Mouse (Mus musculus) gastrocnemius, adult 8-10 months (tissue): ENCODE measurements around the gene Zbtb18. TPM values are rescaled to one million over a fixed set of nuclear protein-coding genes. Genes with fewer than 3 reads are reported as not detected.
A peak's percentile ranks its signal among the peaks of the same experiment; 100 is the strongest.

Source experiments
- DNase-seq, 2 experiments: peaks; one replicate each; pipeline ENCODE4 v3.0.0; 2022; ENCODE audit warnings: low spot score in 2 of 2
- total RNA-seq, 4 experiments: library from RNA; stranded (reverse); gene quantifications; 2 replicates each; pipeline ENCODE4 v1.2.4; 2022

Zbtb18 gene
- 100 to 1,000 TPM; 113 to 163 (median 126) TPM for total RNA-seq

DNA sequence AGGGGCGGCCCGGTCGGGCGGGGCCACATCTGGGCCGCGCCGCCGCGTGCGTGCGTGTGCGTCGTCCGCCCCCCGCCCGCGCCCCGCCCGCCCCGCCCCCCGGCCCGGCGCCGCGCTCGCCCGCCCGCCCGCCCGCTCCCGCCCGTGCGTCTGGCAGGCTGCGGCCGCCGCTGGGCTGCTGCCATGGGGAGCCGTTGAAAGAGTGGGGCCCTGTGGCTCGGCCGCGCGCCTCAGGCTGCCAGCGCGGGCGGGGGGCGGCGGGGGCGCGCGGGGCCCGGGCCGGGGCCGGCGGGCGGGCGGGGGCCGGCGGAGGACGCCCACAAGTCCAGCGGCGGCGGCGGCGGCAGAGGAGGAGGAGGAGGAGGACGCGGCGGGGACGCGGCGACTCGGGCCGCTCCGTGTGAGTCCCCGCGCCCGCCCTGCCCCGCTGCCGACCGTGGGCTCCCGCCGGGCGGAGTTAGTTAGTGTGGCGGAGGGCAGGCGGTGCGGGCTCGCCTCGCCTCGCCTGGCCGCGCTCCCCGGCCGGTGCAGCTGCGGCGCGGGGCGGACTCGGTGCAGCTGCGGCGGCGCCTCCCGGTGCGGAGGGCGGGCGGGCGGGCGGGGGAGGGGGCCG is at the start of gene Zbtb18:
Gene Zbtb18, plus strand, starts transcription at position 156 of the 613 bp plus-strand sequence.
- peak; percentile 13 to 23 for DNase-seq

DNA sequence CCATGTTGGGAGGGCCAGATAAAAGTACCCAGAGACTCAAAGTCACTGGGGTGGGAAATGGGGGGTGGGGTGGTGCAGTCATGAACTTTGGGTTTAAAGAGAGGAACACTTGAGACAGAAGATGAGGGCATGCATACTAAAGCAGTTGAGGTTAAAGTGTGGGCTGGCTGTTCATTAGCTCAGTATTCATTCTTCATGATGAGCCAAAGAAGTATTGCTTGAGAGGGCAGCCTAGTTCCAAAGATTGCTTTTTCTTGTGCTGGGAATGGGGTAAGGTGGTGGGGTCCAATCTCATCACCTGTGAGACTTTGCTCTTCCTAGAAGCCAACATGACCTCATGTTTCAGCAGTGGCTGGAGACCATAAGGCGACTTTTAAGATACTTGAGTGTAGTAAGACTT is 44.7 kb upstream of the Zbtb18 start:
- no peak for DNase-seq

DNA sequence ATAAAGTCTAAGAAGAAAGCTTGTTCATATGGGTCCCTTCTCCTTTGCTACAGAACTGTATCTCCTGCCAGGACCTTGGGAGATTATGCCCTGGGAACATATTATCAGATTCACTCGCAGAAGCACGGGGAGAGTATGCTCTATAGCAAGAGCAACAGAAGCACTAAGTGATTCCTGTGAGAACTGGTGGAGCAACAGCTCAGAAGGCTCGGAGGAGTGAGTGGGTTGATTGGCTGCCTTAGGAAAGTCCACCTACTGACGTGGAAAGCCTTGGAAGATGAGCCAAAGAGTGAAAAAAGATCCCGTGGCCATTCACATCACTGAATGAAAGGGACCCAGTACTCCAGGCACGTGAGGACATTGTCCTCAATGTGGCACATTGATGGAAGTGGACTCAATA is 37.0 kb upstream of the Zbtb18 start:
- DNase-seq = no peak

DNA sequence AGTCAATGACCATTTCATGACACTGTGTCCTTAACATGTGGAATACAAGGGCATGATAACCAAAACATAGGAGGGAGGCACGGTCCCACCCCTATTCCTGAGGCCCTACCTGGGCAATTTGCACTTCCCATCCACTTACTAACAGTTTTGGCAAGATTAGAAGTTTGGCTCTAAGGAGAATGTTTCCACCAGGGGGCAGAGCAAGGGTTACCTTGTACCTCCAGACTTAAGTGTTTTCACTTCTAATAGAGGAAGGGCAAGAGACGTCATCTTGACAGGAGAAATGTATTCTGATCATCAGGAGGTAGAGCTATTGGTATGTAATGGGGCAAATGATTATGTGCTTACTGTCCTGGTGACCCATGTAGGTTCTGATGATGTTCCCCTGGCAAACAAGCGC is 33.5 kb upstream of the Zbtb18 start:
- no peak for DNase-seq

DNA sequence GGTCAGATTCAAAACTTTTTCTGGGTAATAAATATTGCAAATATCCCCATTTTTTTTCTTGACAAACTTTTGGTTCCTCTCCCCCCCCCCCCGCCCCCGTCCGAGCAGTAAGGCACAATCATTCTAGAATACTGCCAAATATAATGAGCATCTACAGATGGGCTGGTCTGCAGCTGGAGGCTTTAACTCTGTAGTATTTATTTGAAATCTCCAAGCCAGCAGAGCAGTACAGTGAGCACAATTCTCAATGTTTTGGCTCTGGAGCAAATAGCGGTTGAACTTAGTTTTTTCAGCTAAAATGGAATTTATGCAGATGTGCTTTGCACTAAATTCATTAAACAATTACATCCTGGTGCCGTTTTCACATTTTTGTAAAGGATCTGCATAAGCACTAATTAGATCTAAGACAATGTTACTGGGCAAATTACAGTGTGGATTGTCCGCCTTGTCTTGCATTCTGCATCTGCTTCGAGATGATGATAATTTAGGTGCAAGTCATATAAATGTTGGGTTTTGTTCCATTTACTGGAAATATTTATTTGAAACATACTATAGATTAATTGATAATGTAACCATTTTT is 31.3 kb upstream of the Zbtb18 start:
- no peak for DNase-seq

DNA sequence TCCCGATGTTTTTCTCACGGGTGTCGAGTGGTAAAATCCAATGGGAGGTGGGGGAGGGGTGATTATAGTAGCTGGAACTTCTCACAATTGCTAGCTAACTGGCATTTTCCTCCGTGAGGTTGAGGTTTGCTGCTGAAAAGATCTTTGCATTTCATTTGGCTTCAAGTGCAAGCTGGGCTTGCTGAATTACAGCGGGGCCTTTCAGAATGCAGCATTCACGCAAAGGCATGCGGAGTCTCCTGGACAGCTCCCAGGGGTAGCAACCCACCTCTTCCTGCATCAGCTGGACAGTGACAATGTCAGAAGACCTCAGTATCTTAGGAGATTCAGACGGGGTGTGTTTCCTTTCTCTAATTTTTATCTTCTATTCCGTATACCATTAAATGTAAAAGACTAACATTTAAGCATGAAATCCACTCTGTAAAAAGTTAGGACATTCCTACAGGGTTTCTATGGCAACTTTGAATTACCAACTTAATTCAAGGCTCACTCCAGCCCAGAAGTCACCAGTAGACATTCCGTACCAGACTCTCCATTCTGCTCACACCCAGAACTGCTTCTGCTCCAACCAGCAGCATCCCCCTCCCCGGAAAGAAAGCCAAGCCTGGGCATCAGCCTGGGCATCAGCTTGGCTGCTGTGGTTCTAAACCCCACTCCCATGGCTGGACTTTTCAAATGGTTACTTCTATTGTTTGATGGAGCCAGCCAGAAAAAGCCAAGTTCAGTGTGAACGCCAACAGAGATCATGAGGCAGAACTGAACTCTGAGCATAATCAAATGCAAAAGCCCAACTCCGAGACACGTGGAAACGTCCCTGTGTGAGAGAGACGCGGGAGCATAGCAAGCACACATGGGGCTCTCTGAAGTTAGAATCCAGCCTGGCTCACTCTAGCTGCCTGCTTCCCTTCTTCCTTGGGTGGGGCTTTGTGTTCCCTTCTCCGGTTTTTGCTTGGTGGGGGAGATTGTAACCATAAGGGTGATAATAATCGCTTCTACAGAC is 30.5 kb upstream of the Zbtb18 start:
- no peak for DNase-seq

DNA sequence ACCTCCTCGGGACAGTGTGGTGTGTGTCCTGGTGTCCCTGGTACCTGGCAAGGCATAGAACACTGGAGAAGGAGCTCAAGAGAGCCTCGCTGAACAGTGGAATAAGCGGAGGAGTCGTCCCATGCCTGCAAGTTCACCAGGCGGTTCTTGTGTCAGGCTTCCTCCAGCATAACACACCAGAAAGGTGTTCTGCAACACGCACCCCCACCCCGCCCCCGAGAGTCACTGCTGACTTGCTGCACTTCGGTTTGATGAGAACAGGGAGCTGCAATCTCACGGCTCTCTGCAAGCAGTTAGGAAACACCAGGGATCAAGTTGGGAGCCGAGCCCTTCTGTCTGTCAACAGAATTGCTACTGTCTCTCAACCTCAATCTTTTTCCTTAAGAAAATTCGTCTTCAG is 22.8 kb upstream of the Zbtb18 start:
- no peak for DNase-seq

DNA sequence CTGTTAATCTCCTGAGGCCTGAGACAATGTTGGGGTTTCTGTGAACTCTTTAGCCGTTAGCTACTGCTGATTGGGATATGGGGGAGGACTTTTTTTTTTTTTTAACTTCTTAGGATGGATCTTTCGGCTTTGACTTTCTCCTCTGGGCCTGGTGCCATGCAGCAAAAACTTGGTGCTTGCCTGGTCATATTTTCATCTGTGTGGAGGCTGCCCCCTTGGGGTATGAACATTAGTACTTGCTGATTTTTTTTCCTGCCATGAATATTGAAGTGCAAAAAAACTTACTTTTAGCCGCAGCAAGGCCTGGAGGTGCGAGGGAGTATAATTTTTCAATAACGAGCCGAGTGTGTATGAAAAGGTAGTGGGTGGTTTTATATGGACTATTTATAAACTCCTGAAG is 22.0 kb upstream of the Zbtb18 start:
- no peak for DNase-seq

DNA sequence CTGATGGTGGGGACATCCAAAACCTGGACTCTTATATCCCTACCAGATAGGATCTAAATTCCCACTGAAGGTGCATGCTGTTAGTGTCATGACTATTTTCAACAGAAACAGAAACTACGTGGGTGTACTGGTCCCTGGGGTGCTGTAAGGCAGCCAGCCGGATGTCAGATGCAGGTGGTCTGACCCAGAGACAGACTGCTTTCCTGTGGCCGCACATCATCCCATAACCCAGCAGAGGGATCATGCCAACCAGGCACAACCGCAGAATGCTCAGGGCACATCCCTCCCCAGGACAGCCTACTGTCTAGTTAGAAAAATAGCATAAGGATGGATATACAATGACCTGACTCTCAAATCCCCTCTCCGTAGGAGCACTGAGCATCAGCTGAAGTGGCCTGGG is 14.3 kb upstream of the Zbtb18 start:
- DNase-seq = no peak

DNA sequence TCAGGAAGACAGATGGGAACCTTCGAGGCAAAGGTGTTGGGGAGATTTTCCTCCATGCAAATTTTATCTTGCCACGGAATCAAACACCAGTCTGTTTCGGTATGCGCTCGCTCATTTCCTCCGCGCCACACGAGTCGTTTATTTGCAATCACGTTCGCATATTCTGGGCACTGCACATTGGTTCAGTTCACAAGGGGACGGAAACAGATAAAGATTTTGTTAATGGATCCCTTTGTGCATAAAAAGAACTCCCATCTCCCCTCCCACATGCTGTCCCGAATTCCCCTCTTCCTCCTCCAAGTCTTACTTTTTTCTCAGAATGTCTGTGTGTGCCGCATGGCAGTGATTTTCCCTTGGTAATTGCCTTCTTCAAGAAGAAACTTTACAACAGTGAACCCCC is 13.8 kb upstream of the Zbtb18 start:
- no peak for DNase-seq

DNA sequence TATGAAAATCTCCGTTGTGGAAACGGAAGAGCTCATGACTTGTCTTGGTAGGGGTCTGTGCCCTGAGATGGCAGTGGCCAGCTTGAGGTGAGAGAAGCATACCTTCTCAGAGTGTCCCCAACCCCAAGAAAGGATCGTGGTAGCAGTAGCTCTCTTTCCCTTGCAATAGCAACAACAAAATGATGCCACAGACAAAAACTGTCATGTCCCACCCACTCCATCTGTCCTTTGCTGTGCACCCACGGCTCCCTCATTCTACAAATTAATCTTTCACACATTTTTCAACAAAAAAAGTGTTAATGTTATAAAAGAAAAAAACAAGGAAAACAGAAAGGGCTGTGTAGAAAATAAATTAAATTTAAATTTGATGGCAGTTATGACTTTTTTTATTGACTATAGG is 13.1 kb upstream of the Zbtb18 start:
- no peak for DNase-seq

DNA sequence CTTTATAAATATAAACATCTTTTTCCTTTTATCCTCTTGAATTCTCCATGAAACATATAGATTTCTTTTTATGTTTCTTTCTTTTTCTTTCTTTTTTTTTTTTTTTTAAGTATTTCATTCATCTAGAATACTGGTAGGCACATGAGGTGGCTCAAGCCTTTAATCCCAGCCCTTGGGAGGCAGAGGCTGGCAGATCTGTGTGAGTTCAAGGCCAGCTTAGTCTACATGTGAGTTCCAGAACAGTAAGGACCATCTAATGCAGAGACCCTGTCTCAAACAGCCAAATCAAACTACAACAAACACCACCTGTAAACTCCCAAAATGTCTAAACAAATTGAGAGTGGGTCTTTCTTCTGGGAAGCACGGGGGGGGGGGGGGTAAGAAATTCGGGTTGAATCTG is 1.7 kb upstream of the Zbtb18 start:
- DNase-seq = no peak

DNA sequence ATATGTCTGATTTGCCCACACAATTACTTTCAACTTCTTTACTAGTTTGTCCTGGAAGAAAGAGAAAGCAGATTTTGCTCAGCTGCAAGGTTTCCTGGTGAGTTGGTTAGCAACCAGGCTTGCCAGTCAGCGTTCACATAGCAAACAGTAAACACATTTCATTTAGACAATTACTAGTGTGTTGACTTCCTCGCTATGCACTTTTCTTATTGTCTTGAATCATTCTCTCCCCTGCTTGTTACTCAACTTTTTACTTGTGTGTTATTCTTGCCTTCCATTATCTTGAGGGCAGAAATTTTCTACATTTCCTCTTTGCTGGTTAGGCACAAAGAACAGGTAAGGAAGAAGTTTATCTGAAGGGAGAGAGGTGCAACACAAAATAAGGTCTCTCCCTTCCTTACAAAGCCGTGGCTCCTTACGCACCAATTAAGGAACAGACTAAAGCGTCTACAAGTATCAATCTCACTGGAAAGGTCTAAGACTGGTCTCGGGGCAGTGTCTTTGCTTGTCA is 1.1 kb upstream of the Zbtb18 start:
- no peak for DNase-seq

DNA sequence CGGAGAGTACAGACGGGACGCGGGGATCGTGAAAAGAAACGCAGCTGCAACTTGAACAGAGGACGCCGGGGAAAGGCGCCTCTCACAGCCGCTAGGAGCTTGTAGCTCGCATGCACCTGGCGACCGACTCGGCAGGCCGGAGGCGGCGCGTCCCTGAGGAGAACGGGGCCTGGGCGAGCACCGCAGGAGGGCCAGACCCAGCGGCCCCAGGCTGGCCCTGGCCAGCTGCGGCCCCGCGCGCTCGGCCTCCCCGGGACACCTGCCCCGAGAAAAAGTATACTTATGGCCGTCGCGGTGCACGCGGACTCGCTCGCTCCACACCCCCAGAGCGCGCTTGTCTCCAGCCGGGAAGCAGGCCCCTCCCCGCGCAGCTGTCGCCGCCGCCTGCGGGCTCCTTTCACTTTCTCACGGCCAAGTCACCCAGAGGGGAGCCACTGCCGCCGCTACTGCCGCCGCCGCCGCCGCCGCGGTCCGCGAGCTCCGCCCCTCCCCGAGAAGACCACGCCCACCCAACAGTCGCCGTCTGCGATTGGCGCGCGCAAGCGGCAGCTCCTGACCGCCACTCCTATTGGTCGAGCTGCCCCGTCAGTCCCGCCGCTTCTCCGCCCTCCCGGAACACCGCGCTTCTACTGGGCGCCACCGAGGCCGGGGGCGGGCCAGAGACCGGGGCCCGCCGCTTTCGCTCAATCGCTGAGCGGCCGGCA is 507 bp upstream of the Zbtb18 start:
- DNase-seq = peak; percentile 95 to 98

DNA sequence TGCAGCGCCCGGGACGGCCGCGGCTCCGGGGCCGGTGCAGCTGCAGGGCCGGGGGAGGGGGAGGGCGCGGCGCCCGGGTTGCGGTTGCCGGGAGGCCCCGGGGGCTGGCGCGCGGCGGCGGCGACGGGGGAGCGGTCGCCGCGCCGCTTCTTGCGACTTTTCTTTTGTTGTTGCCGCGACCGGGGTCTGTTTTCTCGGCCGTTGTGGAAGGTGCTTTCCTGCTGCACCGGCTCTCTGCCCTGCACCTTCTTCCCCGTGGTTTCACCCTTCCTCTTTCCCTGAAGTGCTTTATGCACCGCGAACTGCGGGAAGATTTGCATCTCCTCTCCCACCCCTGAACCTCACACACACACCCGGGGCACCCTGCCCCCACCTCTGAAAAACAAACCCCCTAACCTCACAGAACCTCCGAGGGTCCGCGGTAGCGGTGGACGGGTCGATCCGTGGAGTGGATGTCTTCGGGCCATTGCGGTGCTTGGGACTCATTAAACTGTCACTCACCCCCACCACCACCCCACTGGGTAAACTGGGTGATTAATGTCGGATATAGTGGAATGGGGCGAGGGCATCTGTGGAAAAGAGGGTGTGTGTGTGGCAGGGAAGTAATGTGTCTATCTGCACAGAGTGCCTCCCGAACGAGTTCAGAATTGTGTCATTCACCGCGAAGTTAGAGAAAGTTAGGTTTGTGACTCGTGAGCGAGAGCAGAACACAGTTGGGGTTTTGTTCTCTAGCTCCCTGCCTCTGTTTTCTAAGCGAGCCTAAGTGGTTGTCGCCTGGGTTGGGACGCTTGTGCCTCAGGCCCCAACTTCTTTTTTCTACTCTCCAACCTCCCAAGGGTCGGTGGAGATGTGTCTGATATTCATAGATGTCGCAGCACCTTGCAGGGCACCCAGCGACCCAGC is 921 bp downstream of the Zbtb18 start:
- DNase-seq = no peak

DNA sequence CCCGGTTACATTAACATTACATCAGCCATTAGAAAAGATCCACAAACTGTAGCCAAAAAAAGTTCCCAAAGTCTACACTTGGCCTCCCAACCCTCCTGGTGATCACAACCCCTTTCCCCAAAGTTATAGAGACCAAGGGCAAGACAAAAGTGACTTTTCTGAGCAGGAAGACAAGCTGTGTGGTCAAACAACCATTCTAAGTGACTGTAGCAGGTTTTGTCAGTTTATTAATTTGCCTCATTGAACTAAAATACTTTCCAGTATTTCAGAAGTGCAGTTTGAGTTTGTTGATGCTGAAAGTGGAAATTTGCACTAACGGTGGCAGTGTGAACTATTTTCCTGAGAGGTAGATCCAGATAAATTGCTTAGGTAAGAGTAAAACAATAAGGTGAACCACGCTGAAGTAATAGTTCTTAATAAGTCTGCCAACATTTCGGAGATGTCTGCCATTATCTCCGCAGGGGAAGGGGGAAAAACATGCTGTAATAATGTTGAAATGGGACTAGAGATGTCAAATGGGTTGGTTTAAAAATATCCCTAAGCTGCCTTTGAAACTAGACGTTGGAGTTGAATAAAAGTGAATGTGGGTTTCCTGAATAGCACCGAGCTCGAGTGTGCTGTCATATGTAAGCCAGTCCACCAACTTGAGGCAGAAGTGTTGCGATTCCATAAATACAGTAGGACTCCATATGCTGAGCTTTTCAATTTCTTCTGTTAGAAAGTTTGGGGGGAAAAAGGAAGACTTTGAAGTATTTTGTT is 1.8 kb downstream of the Zbtb18 start:
- DNase-seq = no peak

DNA sequence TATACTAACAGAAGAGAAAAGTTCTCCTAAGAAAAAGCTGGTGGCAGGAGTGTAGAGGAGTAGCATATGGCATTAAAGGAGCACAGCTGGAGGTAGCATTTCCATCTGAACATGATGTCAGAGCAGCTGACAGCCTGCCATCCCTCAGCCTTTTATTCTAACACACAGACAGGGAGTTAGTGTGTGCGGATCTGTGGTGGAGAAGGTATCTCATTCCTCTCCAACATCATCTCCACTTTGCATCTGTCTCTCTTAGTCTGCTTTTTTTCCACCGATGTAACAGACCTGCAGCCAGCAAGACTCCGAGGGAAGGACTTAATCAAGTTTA is 2.3 kb downstream of the Zbtb18 start:
- DNase-seq = no peak

DNA sequence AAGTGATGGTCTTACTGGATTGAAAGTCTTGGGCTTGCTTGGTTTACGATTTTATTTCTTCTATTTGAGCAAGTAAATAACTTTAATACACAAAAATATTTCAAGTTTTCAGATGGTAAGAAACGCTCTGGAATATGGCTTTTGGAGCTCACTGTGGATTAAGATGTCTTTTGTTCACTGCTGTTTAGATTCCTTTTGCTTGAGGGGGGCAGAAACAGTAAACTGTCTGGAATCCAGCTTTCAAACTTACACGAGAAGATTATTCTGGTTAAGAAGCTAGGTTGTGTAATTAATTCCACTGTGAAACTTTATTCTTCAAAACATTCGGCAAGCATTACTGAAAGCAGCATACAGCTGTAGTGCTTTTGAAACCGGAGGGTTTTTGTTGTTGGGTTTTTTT is 2.8 kb downstream of the Zbtb18 start:
- DNase-seq = no peak

DNA sequence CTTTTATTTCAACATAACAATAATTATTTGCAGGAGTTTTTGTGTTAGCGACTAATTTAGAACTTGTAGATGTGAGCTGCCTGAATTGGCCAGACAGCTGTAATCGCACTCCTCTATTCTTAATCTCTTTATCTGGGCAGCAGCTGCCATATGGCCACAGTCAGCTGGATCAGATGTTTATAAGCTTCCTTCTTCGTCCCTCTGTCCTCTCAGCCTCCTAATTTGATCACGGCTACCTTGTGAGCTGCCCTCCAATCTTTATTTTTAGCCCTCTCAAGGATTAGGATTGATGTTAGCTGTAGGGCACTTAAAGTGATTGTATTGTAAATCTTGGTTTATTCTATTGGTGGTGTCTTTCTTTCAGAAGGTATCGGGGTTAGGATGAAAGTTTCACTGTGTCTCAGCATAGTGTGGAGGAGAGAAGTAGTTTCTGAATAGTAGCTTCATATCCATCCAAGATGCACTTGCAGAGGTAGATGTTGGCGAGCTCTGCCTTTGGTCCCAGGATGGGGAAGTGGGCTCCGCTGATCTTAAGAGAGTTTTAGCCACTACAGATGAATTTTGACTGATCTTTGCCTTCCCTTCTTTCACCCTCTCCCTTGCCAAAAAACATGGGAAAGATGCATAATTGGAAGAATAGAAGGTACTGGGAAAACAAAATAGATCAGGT is 3.4 kb downstream of the Zbtb18 start:
- DNase-seq = no peak
